Mouse (Mus musculus) skeletal muscle tissue, postnatal 0 days (tissue): ENCODE data around the gene Vmn1r4. TPM values are rescaled to one million over a fixed set of nuclear protein-coding genes. Genes with fewer than 3 reads are reported as not detected.

ENCODE experiments used
- polyA plus RNA-seq: library from polyadenylated mRNA; unstranded; fragments of >200 nt; fragmentation: Nextera tagmentation; extraction: Ambion mirVana; gene quantifications from 2 replicates; pipeline ENCODE4 v1.2.1, GENCODE M21; 2015

Gene Vmn1r4
- polyA plus RNA-seq, result 0.21 TPM in 1 of 2 replicates, not detected in the other

DNA sequence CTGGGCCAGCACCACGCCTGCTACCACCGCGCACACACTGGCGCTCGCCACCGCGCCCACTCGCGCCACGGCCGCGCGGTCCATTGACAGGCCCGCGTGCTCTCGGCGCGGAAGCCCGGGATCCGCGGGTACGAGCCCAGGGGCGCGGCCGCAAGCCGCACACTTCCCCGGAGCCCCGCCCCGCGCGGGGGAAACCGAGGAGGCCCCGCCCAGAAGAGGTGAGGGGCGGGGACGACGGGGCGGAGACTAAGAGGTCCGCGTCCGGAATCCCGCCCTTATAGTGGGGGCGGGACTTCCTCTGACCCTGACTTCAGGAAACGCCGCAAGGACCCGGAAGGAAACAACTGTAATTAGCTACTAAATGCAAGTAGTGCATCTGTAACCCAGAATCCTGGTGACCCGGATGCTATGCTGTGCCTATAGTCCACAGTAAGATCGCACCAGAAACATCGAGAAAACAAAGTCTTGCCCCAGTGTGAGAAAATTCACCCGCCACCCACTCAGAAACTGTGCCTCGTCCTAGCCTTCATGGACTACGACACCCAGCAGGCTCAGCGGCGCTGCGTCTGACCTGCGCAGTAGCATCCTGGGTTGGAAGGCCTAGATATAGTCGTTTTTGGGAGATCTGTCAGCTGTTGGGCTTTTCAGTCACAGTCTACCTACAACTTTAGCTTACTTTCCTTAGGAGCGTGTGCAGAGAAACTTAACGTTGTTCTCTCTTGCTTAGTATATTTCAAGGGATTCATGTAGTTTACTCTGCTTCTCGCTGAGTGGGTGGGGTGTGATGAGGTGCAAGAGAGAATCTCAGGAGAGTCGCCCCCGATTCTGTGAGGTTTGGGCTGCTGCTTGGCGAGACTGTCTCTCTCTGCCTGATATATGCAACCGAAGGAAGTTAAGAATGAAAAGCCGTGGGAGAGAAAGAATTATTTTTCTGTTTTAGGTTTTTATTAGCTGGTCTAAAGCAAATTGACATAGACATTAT lies at the start of gene Vmn1r4, which contains the start of gene Nt5c3:
TSS of gene Vmn1r4 (plus strand) at position 290 of the 982 bp plus-strand sequence.
TSS of gene Nt5c3 (minus strand) at position 207 of the 982 bp plus-strand sequence.

DNA sequence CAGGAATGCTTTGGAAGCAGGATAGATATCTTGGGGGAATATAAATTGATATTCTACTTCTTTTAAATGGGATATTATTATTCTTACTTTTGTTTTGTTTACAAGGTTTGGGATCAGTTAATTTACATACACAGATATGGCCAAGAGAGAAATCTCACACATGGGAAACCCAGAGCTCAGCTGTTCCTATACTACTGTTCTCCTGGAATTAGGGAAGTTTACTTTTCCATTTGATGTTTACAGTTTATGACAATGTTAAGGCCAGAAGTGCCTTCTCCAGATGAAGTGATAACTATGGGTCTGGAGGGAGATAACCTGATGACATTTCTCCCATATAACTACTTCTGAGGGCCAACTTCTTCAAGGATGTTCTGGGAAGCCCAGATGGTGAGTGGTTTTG lies 46.2 kb downstream of the Vmn1r4 start, which contains the start of gene Vmn1r5:
TSS of gene Vmn1r5 (plus strand) at position 301 of the 400 bp plus-strand sequence.

DNA sequence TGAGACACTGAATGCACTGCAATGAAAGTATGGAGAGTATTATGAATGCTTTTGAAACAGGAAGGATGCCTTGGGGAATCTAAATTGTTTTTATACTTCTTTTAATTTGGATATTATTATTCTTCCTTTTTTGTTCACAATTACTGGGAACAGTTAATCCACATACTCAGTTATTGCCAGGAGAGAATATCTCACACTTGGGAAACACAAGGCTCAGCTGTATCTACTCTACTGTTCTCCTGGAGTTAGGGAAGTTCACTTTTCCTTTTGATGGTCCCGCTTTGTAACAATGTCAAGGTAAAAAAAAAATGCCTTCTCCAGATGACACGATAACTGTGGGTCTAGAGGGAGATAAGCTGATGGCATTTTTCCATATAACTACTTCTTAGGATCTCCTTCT lies 73.1 kb downstream of the Vmn1r4 start, which contains the start of gene Vmn1r6:
TSS of gene Vmn1r6 (plus strand) at position 301 of the 400 bp plus-strand sequence.

Other genes with a start within 250 kb of the Vmn1r4 start
- gene Lsm5, start 219.3 kb upstream of the Vmn1r4 start, polyA plus RNA-seq, result 59.1 and 76.9 TPM in 2 replicates
- gene Avl9, start 209.1 kb upstream of the Vmn1r4 start, polyA plus RNA-seq, result 3.5 and 3.7 TPM in 2 replicates
- 13.6 and 16.1 TPM in 2 replicates for gene Kbtbd2, start 126.2 kb upstream of the Vmn1r4 start, polyA plus RNA-seq
- 89.5 and 124 TPM in 2 replicates for gene Fkbp9, start 92.0 kb upstream of the Vmn1r4 start, polyA plus RNA-seq
- 70.8 and 82.6 TPM in 2 replicates for gene Nt5c3, start 83 bp upstream of the Vmn1r4 start, polyA plus RNA-seq
- not detected in 2 replicates for gene Vmn1r5, start 46.3 kb downstream of the Vmn1r4 start, polyA plus RNA-seq
- not detected in 2 replicates for gene Vmn1r6, start 73.2 kb downstream of the Vmn1r4 start, polyA plus RNA-seq
- not detected in 2 replicates for gene Vmn1r7, start 101.3 kb downstream of the Vmn1r4 start, polyA plus RNA-seq
- gene Vmn1r8, start 108.3 kb downstream of the Vmn1r4 start, polyA plus RNA-seq, result not detected in 2 replicates
- not detected in 2 replicates for gene Vmn1r9, start 142.8 kb downstream of the Vmn1r4 start, polyA plus RNA-seq
- gene Vmn1r10, start 185.4 kb downstream of the Vmn1r4 start, polyA plus RNA-seq, result not detected in 2 replicates
- not detected in 2 replicates for gene Vmn1r11, start 209.4 kb downstream of the Vmn1r4 start, polyA plus RNA-seq
- not detected in 2 replicates for gene Vmn1r12, start 232.9 kb downstream of the Vmn1r4 start, polyA plus RNA-seq